Mouse (Mus musculus) spleen, adult 2 months (tissue): ENCODE data around the gene Gtpbp3.

Experiments
- CTCF ChIP-seq: fragments of 200-500 bp; IDR thresholded peaks from 2 replicates; pipeline ENCODE4 v1.5.1; 2011; ENCODE audit warnings: mild to moderate bottlenecking, inconsistent platforms; ENCODE audit not compliant: insufficient read depth, insufficient read length, insufficient replicate concordance; ENCODE audit errors: extremely low read depth
- POLR2A ChIP-seq: fragments of 200-500 bp; IDR thresholded peaks from 2 replicates; pipeline ENCODE4 v1.6.1; 2011; ENCODE audit warnings: low read depth, low read length, inconsistent platforms

GRCm38 (mm10) chr8:71545053-71545452 lies 57.1 kb downstream of the Gtpbp3 start:
- no peak for TF ChIP-seq CTCF
- TF ChIP-seq POLR2A, result no peak
